Mouse (Mus musculus) urinary bladder, postnatal 25 days (tissue): ENCODE data around the gene St3gal2.
"Not testable (repeated sequence)": the region's sequence is repeated elsewhere in the genome, so short reads cannot be mapped to it uniquely, and the experiment has no call there.

Experiments
- DNase-seq: peaks from one replicate; pipeline ENCODE4 v3.0.0; 2022; ENCODE audit warnings: low spot score

St3gal2 gene

DNA sequence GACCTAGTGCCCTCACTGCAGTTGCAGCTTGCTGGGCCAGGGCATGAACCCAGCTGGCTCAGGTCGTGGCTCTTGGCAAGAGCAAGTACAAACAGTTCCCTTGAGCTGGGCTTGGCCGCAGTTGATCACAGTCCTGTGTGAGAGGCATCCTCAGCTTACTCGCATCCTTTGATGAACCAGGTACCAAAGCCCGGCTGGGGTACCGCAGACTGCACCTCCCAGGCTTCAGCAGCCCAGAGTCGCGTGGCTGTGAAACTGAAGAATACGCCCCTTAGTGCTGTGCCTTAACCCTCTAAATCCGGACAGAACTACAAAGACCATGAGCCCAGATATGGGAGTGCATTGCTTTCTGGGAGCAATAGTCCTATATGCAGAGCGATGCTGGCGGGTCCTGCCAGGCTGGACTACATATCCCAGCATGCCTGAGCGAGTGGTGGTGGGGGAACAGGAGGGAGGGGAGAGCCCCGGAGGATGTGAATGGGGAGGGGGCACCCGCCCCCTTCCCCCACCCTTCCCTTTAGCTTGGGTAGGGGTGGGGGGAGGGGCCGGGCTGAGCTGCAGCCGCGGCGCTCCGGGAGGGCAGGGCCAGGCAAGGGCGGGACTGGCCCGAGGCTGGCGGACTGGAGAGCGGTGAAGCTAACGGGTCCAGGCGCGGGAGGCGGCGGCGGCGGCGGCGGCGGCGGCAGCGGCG is at the start of gene St3gal2:
TSS of gene St3gal2 (plus strand) at position 582 of the 691 bp plus-strand sequence.
- DNase-seq: peak; percentile 59

GRCm38 (mm10) chr8:110870501-110870900 is 49.2 kb upstream of the St3gal2 start:
- no peak for DNase-seq

DNA sequence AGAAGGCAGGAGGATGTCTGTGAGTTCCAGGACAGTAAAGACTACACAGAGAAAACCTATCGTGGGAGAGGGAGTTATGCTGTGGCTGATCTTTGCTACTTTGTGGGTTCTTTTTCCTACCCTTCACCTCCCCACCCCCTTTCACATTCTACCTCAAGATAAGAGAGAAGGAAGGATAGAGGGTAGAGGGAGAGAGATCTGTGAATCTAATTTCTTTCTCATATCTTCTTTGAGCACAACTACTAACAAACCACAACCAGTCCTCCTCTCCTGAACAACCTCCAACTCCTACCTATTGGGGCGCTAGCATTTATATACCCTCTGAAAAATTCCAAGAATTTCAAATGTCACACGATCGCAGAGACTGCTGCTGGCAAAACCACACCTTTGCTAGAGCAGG is 41.9 kb upstream of the St3gal2 start:
- DNase-seq: no peak

DNA sequence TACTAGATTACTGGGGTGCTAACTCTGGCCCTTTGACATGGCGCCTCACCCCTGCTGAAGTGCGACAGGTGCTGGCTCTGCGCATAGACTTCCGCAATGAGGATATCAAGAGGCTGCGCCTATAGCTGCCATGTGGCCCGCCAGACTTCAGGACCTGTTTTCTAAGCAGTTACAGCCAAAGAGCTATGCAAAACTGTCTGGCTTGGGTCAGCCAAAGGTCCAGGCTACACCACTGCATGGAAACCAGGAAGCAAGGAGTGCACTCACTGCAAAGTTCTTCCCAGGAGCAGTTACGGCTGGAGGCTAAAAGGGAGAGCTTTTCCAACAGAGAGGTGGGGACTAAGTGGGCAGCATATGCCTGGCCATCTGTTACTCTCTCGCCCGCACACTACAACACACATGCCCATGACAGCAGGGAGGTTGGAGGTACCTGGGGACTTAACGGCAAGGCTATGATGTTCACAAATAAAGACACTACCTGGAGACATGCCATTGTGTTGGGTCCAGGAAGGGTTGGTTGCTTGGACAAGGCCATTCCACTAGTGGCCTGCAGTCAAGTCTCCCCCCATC is 37.9 kb upstream of the St3gal2 start:
- no peak for DNase-seq

- no peak for DNase-seq
Measured at GRCm38 (mm10) chr8:110883824-110884223, 35.9 kb upstream of the St3gal2 start.

GRCm38 (mm10) chr8:110886634-110887033 is 33.1 kb upstream of the St3gal2 start:
- DNase-seq: no peak

DNA sequence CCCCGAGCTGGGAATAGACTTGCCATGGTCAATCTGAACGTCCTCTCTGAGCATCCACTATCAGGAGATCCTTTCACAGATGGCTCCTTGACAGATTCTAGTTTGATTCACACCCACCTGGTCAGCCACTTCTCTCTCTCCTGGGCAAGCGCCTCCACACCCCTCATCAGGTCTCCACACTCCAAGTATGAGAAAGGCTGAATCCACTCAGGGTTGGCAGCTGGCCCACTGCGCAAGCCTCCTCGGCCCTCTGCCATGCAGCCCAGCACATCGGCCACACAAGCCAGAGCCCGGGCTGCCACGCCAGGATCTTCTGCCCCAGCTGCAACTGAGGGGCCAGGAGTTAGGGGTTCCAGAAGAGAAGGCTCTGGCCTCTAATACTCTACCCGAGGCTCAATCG is 32.2 kb upstream of the St3gal2 start:
- DNase-seq: no peak

- DNase-seq: no peak
Measured at GRCm38 (mm10) chr8:110888441-110888840, 31.3 kb upstream of the St3gal2 start.

DNA sequence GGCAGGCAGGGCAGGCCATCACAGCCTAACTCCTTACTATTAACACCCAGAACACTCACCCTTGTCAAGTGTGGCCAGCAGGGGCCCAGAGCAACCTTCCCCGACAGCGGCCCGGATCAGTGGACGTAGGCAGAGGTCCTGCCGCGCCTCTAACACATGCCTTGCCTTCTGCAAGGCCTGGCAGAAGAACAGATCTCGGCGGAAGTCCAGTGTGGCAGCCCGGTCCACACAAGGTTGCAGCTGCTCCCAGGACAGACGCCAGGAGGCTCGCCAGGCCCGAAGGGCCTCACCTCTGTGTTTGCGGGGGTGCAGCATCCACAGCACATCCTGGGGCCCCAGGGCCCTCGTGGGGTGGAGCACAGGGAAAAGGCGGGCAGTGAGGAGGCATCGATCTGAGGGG is 30.9 kb upstream of the St3gal2 start:
- no peak for DNase-seq

GRCm38 (mm10) chr8:110889904-110890470 is 29.7 kb upstream of the St3gal2 start:
- DNase-seq: no peak

GRCm38 (mm10) chr8:110892040-110892439 is 27.7 kb upstream of the St3gal2 start:
- no peak for DNase-seq

DNA sequence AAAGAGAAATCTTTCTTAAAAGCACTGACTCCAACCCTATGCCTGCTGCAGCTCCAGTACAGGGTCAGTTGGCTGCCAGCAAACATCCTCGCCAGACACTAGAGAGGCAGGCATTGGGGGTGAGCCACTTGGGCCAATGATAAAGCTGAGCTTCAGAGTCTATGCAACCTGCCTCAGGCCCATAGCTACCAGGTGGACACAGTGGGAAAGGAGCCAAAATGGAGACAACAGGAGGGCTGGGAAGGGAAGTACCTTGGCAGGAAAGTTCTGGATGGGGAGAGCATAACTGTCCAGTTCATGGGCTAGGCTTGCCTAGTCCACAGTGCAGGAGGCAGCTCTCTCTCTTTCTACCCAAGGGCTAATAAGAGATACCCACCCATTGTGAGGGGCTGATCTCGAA is 26.8 kb upstream of the St3gal2 start:
- DNase-seq: no peak

GRCm38 (mm10) chr8:110894851-110895250 is 24.9 kb upstream of the St3gal2 start:
- DNase-seq: no peak

DNA sequence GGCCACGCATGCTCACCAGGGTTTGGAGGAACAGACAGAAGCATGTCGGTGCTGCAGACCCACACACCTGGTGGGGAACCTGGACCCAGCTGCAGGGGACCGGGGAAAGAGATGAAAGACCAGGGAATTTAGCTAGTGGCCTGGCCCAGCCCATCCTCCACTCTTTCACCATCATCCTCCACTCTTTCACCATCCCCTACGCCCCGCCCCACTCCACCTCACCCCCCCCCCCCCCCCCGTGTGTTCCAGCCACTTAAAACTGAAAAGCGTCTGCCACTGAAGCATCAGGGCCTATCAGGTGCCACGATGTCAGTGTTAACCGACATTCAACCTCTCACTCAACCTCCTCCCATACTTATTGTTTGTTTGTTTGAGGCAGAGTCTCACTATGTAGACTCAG is 24.5 kb upstream of the St3gal2 start:
- no peak for DNase-seq

- DNase-seq: no peak
Measured at GRCm38 (mm10) chr8:110895812-110896211, 23.9 kb upstream of the St3gal2 start.

DNA sequence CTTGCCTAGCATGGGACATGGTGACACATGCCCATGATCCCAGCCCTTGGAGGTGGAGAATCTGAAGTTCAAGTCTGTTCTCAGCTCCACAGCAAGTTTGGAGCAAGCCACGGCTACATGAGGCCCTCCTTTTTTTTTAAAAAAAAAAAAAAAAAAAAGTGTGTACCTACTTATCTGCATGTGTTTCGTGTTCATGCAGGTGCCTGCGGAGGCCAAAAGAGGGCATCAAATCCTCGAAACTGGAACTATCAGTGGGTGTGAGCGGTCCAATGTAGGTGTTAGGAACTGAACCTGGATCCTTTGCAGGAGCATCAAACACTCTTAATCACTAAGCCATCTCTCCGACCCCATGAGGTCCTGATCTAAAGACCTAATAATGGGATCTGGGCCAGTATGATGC is 22.2 kb upstream of the St3gal2 start:
- DNase-seq: no peak

GRCm38 (mm10) chr8:110901056-110901455 is 18.7 kb upstream of the St3gal2 start:
- DNase-seq: no peak

GRCm38 (mm10) chr8:110901839-110902578 is 17.7 kb upstream of the St3gal2 start, which contains the start of gene Fuk:
TSS of gene Fuk (minus strand) at chr8:110902488.
- DNase-seq: peak; percentile 75

DNA sequence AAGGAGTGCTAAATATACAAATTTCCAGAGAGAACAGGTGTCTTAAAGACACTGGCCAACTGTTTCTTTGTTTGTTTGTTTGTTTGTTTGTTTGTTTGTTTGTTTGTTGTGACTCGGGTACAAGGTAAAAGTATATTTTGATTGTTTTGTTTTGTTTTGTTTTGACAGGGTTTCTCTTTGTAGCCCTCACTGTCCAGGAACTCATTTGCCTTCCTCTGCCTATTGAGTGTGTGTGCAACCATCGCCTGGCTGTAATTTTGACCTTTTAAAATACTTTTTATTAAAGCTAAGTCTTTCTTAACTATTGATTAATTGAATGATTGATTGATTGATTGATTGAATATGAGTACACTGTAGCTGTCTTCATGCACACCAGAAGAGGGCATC is 17.1 kb upstream of the St3gal2 start:
- no peak for DNase-seq

- no peak for DNase-seq
Measured at GRCm38 (mm10) chr8:110905404-110905803, 14.3 kb upstream of the St3gal2 start.

GRCm38 (mm10) chr8:110906682-110907081 is 13.0 kb upstream of the St3gal2 start:
- DNase-seq: no peak

- DNase-seq: not testable (repeated sequence)
Measured at GRCm38 (mm10) chr8:110909850-110910249, 9.9 kb upstream of the St3gal2 start.
